Mouse (Mus musculus): ENCODE data around the gene Bco2.
A peak's percentile ranks its signal among the peaks of the same experiment; 100 is the strongest.

Bco2 gene

GRCm38 (mm10) chr9:50555094-50555446 lies at the start of gene Bco2:
TSS of gene Bco2 (minus strand) at chr9:50555181.
- no peak for DNase-seq (ENCODE audit: low spot score in 2 of 2)

GRCm38 (mm10) chr9:50604338-50604737 lies 49.4 kb upstream of the Bco2 start:
- no peak for DNase-seq (ENCODE audit: low spot score in 2 of 2)

GRCm38 (mm10) chr9:50603998-50604324 lies 49.0 kb upstream of the Bco2 start:
- no peak for DNase-seq (ENCODE audit: low spot score in 2 of 2)

- peak; percentile 92 to 96 for DNase-seq (ENCODE audit: low spot score in 2 of 2)
Measured at GRCm38 (mm10) chr9:50603189-50603997, 48.4 kb upstream of the Bco2 start, which contains the start of the genes Sdhd and Timm8b. TSS of gene Sdhd (minus strand) at chr9:50603812. TSS of gene Timm8b (plus strand) at chr9:50603910.

- DNase-seq (ENCODE audit: low spot score in 2 of 2): no peak
Measured at GRCm38 (mm10) chr9:50602055-50602845, 47.3 kb upstream of the Bco2 start.

- no peak for DNase-seq (ENCODE audit: low spot score in 2 of 2)
Measured at GRCm38 (mm10) chr9:50601536-50601935, 46.6 kb upstream of the Bco2 start.

GRCm38 (mm10) chr9:50596973-50597372 lies 42.0 kb upstream of the Bco2 start:
- no peak for DNase-seq (ENCODE audit: low spot score in 2 of 2)

- DNase-seq (ENCODE audit: low spot score in 2 of 2): no peak
Measured at GRCm38 (mm10) chr9:50594794-50595417, 39.9 kb upstream of the Bco2 start.

- DNase-seq (ENCODE audit: low spot score in 2 of 2): peak; percentile 46 to 80
Measured at GRCm38 (mm10) chr9:50593544-50593943, 38.6 kb upstream of the Bco2 start.

- peak in 1 of 2 experiments; percentile 24 for DNase-seq (ENCODE audit: low spot score in 2 of 2)
Measured at GRCm38 (mm10) chr9:50592955-50593354, 38.0 kb upstream of the Bco2 start.

GRCm38 (mm10) chr9:50590856-50591518 lies 36.0 kb upstream of the Bco2 start:
- peak in 1 of 2 experiments; percentile 15 for DNase-seq (ENCODE audit: low spot score in 2 of 2)

GRCm38 (mm10) chr9:50586955-50587354 lies 32.0 kb upstream of the Bco2 start:
- no peak for DNase-seq (ENCODE audit: low spot score in 2 of 2)

GRCm38 (mm10) chr9:50585145-50585818 lies 30.3 kb upstream of the Bco2 start:
- DNase-seq (ENCODE audit: low spot score in 2 of 2): no peak

- DNase-seq (ENCODE audit: low spot score in 2 of 2): peak in 1 of 2 experiments; percentile 31
Measured at GRCm38 (mm10) chr9:50580370-50580769, 25.4 kb upstream of the Bco2 start.

GRCm38 (mm10) chr9:50569599-50570525 lies 14.9 kb upstream of the Bco2 start:
- DNase-seq (ENCODE audit: low spot score in 2 of 2): no peak

GRCm38 (mm10) chr9:50567881-50568280 lies 12.9 kb upstream of the Bco2 start:
- no peak for DNase-seq (ENCODE audit: low spot score in 2 of 2)

GRCm38 (mm10) chr9:50567372-50567771 lies 12.4 kb upstream of the Bco2 start:
- DNase-seq (ENCODE audit: low spot score in 2 of 2): no peak

GRCm38 (mm10) chr9:50565940-50566339 lies 11.0 kb upstream of the Bco2 start:
- DNase-seq (ENCODE audit: low spot score in 2 of 2): no peak

- DNase-seq (ENCODE audit: low spot score in 2 of 2): no peak
Measured at GRCm38 (mm10) chr9:50565173-50565572, 10.2 kb upstream of the Bco2 start.

GRCm38 (mm10) chr9:50561918-50562360 lies 7.0 kb upstream of the Bco2 start:
- DNase-seq (ENCODE audit: low spot score in 2 of 2): no peak
